Mouse (Mus musculus): ENCODE results near the gene Pcdh19. TPM values are rescaled to one million over a fixed set of nuclear protein-coding genes. Genes with fewer than 3 reads are reported as not detected.

Gene Pcdh19
- polyA plus RNA-seq, 1 experiment from 2014 or later = 0.95 TPM

DNA sequence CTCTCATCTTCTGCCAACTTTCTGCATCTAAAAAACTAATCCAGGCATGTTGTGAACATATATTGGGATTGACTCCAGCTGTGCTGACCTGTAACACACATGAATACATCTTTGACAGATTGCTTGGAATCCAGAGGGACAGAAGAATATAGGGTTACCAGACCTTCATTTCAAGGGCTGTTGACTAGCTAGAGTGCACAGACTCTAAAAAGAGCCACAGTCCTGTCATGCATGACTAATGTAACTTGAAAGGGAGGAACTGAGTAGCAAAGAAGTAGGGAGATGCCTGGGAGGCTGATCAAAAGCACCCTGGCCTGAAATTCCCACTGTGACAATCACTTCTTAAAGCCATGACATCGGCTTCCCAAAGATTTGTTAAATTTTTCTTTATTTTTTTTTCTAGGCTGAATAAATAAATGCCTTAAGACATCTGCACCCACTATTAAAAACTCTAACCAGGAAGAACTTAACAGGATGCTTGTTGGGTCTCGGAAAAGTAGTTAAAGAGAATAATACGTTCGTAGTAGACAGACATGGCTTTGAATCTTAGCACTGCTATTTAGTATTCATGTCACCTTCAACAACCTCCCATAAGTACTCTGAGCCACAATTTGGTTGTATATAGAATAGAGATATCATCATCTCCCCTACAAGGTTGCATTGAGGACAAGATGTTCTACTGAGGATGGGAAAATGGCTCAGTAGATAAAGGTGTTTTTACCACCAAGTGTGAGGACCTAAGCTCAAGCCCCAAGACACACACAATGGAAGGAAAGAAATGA lies 113.0 kb downstream of the Pcdh19 start:
- 74% methylated on average over 4 of the region's 4 CpGs for WGBS

DNA sequence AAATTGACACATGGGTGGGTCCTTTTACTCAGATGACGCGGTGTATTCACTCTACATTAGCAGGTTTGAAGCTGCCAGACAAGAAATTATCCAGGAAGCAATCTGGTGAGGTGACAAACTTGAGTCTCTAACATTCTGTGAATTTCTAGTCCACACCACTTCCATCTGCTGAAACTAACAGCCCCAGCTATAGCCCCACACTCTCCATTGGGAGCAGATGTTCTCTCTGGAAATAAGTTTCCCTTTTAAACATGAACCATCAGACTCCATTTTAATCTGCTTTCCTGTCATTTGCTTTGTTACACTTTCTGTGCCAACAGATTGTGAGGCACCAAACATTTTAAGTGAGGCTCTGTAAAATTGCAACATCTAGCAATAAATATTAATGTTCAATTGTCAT lies 123.4 kb downstream of the Pcdh19 start:
- 87% methylated on average over 2 of the region's 2 CpGs for WGBS

More for the DNA sequence above, 113.0 kb downstream of the Pcdh19 start:
- Histone ChIP-seq H3K9ac (ENCODE audit: low read length) (no peak overlapping the region), H3K4me3 (ENCODE audit: low read length) (no peak overlapping the region), H3K4me1 (ENCODE audit: control insufficient read depth, insufficient read depth, low read length) (no peaks in the 10 kb centered on the region), H3K27ac (ENCODE audit: low read length) (no peak overlapping the region), H3K9me3 (replicated peaks; ENCODE audit: control insufficient read depth, low read length) (no peaks in the 10 kb centered on the region), H3K36me3 (ENCODE audit: control insufficient read depth, insufficient read depth) (no peaks in the 10 kb centered on the region), H3K27me3 (ENCODE audit: control insufficient read depth, insufficient read depth, low read length) (no peaks in the 10 kb centered on the region), H3K4me2 (ENCODE audit: low read depth, low read length) (no peak overlapping the region)
- no peak for ATAC-seq (replicated peaks; ENCODE audit: extremely low read depth, insufficient read depth, low FRiP score)

More for the DNA sequence above, 123.4 kb downstream of the Pcdh19 start:
- H3K4me3 ChIP-seq (ENCODE audit: low read length) = no peak overlapping the region
- no peak overlapping the region for H3K9ac ChIP-seq (ENCODE audit: low read length)
- H3K27ac ChIP-seq (ENCODE audit: low read length) = no peak overlapping the region
- H3K4me1 ChIP-seq (ENCODE audit: control insufficient read depth, insufficient read depth, low read length) = no peaks in the 10 kb centered on the region
- no peak overlapping the region for H3K4me2 ChIP-seq (ENCODE audit: low read depth, low read length)
- H3K27me3 ChIP-seq (ENCODE audit: control insufficient read depth, insufficient read depth, low read length) = no peaks in the 10 kb centered on the region
- H3K36me3 ChIP-seq (ENCODE audit: control insufficient read depth, insufficient read depth) = no peaks in the 10 kb centered on the region
- H3K9me3 ChIP-seq (replicated peaks; ENCODE audit: control insufficient read depth, low read length) = no peaks in the 10 kb centered on the region
- ATAC-seq (replicated peaks; ENCODE audit: extremely low read depth, insufficient read depth, low FRiP score) = no peak

Other genes starting within 250 kb of the Pcdh19 start
- 0.45 and 1.0 TPM in 2 replicates for gene Tnmd, start 162.0 kb upstream of the Pcdh19 start, polyA plus RNA-seq (2015; fragmentation: Nextera tagmentation; extraction: Ambion mirVana)
- 91.1 and 96.7 TPM in 2 replicates for gene Tspan6, start 209.4 kb upstream of the Pcdh19 start, polyA plus RNA-seq (2015; fragmentation: Nextera tagmentation; extraction: Ambion mirVana)
- 8.1 and 8.5 TPM in 2 replicates for gene Srpx2, start 219.4 kb upstream of the Pcdh19 start, polyA plus RNA-seq (2015; fragmentation: Nextera tagmentation; extraction: Ambion mirVana)

Data from heart, embryonic 16.5 days (tissue).